Mouse (Mus musculus): ENCODE data around the gene Actn3.
"Not testable (repeated sequence)": the region's sequence is repeated elsewhere in the genome, so short reads cannot be mapped to it uniquely, and the experiment has no call there.

Gene Actn3

GRCm38 (mm10) chr19:4877785-4878184 lies at the start of gene Actn3:
Gene Actn3, minus strand, starts transcription at chr19:4877909.
- DNase-seq (ENCODE audit: low spot score): peak; percentile 22

- no peak for DNase-seq (ENCODE audit: low spot score)
Measured at GRCm38 (mm10) chr19:4925121-4925860, 47.6 kb upstream of the Actn3 start.

- no peak for DNase-seq (ENCODE audit: low spot score)
Measured at GRCm38 (mm10) chr19:4919652-4920051, 41.9 kb upstream of the Actn3 start.

GRCm38 (mm10) chr19:4916827-4917226 lies 39.1 kb upstream of the Actn3 start:
- DNase-seq (ENCODE audit: low spot score): no peak

- no peak for DNase-seq (ENCODE audit: low spot score)
Measured at GRCm38 (mm10) chr19:4915924-4916603, 38.4 kb upstream of the Actn3 start.

GRCm38 (mm10) chr19:4909376-4909775 lies 31.7 kb upstream of the Actn3 start:
- no peak for DNase-seq (ENCODE audit: low spot score)

GRCm38 (mm10) chr19:4908107-4908506 lies 30.4 kb upstream of the Actn3 start:
- DNase-seq (ENCODE audit: low spot score): no peak

- DNase-seq (ENCODE audit: low spot score): peak; percentile 77
Measured at GRCm38 (mm10) chr19:4905979-4906794, 28.5 kb upstream of the Actn3 start, which contains the start of gene Bbs1. Gene Bbs1, minus strand, starts transcription at chr19:4906628.

GRCm38 (mm10) chr19:4899888-4900287 lies 22.2 kb upstream of the Actn3 start:
- DNase-seq (ENCODE audit: low spot score): no peak

- no peak for DNase-seq (ENCODE audit: low spot score)
Measured at GRCm38 (mm10) chr19:4898972-4899371, 21.3 kb upstream of the Actn3 start.

GRCm38 (mm10) chr19:4896780-4897520 lies 19.2 kb upstream of the Actn3 start:
- DNase-seq (ENCODE audit: low spot score): no peak

- DNase-seq (ENCODE audit: low spot score): no peak
Measured at GRCm38 (mm10) chr19:4891798-4892197, 14.1 kb upstream of the Actn3 start.

GRCm38 (mm10) chr19:4889791-4890190 lies 12.1 kb upstream of the Actn3 start:
- DNase-seq (ENCODE audit: low spot score): no peak

GRCm38 (mm10) chr19:4883961-4884360 lies 6.3 kb upstream of the Actn3 start:
- DNase-seq (ENCODE audit: low spot score): no peak

- DNase-seq (ENCODE audit: low spot score): no peak
Measured at GRCm38 (mm10) chr19:4879324-4879703, 1.6 kb upstream of the Actn3 start.

- peak; percentile 97 for DNase-seq (ENCODE audit: low spot score)
Measured at GRCm38 (mm10) chr19:4878405-4879323, 955 bp upstream of the Actn3 start, which contains the start of gene Zdhhc24. Gene Zdhhc24, plus strand, starts transcription at chr19:4878668.

GRCm38 (mm10) chr19:4876755-4877154 lies 954 bp downstream of the Actn3 start:
- DNase-seq (ENCODE audit: low spot score): no peak

- no peak for DNase-seq (ENCODE audit: low spot score)
Measured at GRCm38 (mm10) chr19:4876241-4876640, 1.5 kb downstream of the Actn3 start.

- DNase-seq (ENCODE audit: low spot score): not testable (repeated sequence)
Measured at GRCm38 (mm10) chr19:4874613-4875012, 3.1 kb downstream of the Actn3 start.

GRCm38 (mm10) chr19:4865147-4865546 lies 12.6 kb downstream of the Actn3 start:
- DNase-seq (ENCODE audit: low spot score): no peak

- DNase-seq (ENCODE audit: low spot score): no peak
Measured at GRCm38 (mm10) chr19:4863048-4863447, 14.7 kb downstream of the Actn3 start.

Data from ovary, postnatal 14 days (tissue).